Mouse (Mus musculus): ENCODE measurements at regions not wholly inside any gene's neighbourhood (a gene's known extent, or its start where the extent isn't known, plus 50 kb on each side); places are given as distances from the start of the nearest gene placed in this dataset.

DNA sequence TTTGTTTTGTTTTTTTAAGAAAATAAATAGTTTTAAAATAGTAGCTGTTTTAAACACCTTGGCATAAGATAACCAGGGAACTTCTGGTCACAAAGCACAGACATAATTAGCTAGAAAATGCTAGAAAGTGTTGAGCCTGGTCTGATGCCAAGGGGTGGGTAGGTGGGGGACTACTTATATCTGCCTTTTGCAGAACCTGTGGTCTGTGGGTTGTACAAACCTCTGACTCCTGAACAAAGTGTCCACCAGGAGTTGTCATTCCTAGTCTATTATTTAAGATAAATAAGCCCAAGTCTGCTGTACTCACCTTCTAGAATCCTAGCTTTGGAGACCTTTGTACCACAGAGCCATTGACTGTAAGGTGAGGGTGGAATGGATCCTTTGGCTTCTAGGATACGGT, 191.9 kb upstream of the Ccdc122 start:
- TF ChIP-seq POLR2A (IDR thresholded peaks at IDR 0.05; ENCODE audit: borderline replicate concordance, low read depth, low read length) (no peak), CTCF (IDR thresholded peaks at IDR 0.05; ENCODE audit: low read depth, low read length) (no peak)
- no peaks in the 10 kb centered on the region for H3K4me1 ChIP-seq (ENCODE audit: control insufficient read depth, insufficient read depth, low read length)
- H3K27ac ChIP-seq (ENCODE audit: insufficient read depth, low read depth, low read length) = no peak overlapping the region
- H3K4me3 ChIP-seq (ENCODE audit: insufficient read depth, low read length) = no peak overlapping the region

DNA sequence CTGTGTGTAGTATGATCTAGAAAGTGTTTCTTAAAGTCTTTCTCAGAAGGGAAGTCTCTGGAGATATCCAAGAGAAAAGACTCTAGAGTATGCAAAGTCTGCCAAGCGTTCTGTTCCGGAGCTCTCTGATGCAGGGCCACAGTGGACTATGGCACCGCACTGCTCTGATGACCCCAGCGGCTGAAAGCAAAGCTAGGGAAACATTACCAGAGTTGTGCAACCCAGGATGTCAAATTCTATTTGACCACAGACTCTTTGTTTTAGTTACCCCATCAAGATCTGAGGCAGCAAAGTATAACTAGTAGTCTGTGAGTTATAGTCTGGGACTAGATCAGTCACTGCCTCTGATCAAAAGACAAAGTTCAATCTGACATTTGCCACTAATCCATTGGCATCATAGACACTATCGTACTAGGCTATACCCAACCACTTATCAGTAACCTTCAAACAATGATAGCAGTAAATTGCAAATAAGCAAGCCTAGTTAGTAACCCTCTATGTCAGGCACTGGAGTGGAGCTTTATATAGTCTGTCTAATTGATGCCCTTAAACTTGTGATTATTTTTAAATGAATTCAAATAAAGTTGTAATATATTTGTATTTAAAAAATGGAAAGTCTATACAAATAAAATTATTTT, 198.9 kb upstream of the Ccdc122 start:
- Histone ChIP-seq H3K4me3 (ENCODE audit: insufficient read depth, low read length) (no peak overlapping the region), H3K27ac (ENCODE audit: insufficient read depth, low read depth, low read length) (no peak overlapping the region)
- TF ChIP-seq CTCF (IDR thresholded peaks at IDR 0.05; ENCODE audit: low read depth, low read length) = no peak
- TF ChIP-seq POLR2A (IDR thresholded peaks at IDR 0.05; ENCODE audit: borderline replicate concordance, low read depth, low read length) = no peak

DNA sequence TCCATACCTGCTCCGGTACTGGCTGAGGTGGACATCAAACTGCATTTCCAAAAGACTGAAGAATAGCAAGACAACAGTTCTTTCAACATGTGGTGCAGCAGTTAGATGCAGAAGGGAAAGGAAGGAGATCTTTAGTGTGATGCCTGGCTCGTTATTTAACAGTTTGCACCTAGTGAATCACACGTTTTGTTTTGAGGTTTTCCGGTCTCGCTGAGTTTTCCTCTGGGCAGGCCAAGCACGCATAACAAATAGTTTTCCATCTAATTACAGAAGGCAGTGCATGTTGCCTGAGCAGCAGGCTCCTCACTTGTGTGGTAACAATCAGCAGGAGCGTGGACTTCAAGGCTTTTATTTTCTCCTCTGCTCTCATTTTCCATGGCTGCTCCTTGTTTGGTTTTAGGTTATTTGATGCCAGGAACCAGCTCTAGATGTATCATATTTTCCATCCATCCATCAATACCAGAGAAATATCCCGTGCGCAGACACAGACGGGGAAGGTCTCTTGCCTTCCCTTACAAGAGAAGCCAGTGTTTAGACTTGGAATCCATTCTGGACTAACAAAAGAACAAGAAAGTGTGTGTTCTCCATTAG, 199.6 kb upstream of the Ccdc122 start:
- no peak overlapping the region for H3K27ac ChIP-seq (ENCODE audit: insufficient read depth, low read depth, low read length)
- peaks cover 4% of the 10 kb centered on the region; the same call in 1 of the 2 replicates for H3K4me1 ChIP-seq (ENCODE audit: control insufficient read depth, insufficient read depth, low read length)
- TF ChIP-seq POLR2A (IDR thresholded peaks at IDR 0.05; ENCODE audit: borderline replicate concordance, low read depth, low read length) = no peak
- TF ChIP-seq CTCF (IDR thresholded peaks at IDR 0.05; ENCODE audit: low read depth, low read length) = no peak
- H3K4me3 ChIP-seq (ENCODE audit: insufficient read depth, low read length) = no peak overlapping the region

More for the DNA sequence above, 198.9 kb upstream of the Ccdc122 start:
- H3K4me1 ChIP-seq (ENCODE audit: control insufficient read depth, insufficient read depth, low read length) = peaks cover 4% of the 10 kb centered on the region; the same call in 1 of the 2 replicates

DNA sequence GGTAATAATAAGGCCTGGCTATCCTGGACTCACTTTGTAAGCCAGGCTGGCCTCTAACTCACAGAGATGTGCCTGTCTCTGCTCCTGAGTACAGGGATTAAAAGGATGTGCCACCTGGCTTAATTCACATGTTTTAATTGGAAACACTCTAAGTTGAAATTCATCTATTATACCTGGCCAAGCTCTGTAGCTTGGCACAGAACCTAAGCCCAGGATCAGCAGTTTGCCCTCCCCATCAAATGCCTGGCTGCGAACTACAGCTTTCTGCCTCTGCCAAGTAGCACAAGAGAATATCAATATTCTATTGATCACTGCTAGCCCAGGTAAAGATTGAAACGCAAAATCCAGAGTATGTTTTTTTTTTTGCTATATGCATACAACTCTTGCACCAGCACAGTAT, 200.3 kb upstream of the Ccdc122 start:
- no peak overlapping the region for H3K27ac ChIP-seq (ENCODE audit: insufficient read depth, low read depth, low read length)
- no peak for TF ChIP-seq CTCF (IDR thresholded peaks at IDR 0.05; ENCODE audit: low read depth, low read length)
- no peak for TF ChIP-seq POLR2A (IDR thresholded peaks at IDR 0.05; ENCODE audit: borderline replicate concordance, low read depth, low read length)

DNA sequence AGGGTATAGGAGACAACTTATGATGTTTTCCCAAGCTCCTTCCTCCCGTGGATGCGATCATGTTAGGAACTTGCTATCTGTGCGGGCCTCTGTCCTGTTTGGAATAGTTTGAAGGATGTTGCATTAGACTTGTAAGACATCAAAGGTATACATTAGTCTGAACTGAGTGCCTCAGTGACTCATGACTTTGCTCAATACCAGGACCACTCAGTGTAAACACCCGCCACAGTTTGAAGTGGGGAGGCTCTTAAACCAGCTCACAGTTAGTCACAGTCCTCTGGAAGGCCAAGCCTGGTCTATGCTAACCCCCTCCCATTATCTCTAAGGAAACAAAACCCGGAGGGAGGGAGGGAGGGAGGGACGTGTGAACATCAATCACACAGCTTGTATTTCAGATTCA, 202.5 kb upstream of the Ccdc122 start:
- no peak for TF ChIP-seq POLR2A (IDR thresholded peaks at IDR 0.05; ENCODE audit: borderline replicate concordance, low read depth, low read length)
- Histone ChIP-seq H3K27ac (ENCODE audit: insufficient read depth, low read depth, low read length) (no peak overlapping the region), H3K4me1 (ENCODE audit: control insufficient read depth, insufficient read depth, low read length) (peaks cover 4% of the 10 kb centered on the region; the same call in 1 of the 2 replicates), H3K4me3 (ENCODE audit: insufficient read depth, low read length) (no peak overlapping the region)

More for the DNA sequence above, 200.3 kb upstream of the Ccdc122 start:
- Histone ChIP-seq H3K4me1 (ENCODE audit: control insufficient read depth, insufficient read depth, low read length) (peaks cover 4% of the 10 kb centered on the region; the same call in 1 of the 2 replicates), H3K4me3 (ENCODE audit: insufficient read depth, low read length) (no peak overlapping the region)

DNA sequence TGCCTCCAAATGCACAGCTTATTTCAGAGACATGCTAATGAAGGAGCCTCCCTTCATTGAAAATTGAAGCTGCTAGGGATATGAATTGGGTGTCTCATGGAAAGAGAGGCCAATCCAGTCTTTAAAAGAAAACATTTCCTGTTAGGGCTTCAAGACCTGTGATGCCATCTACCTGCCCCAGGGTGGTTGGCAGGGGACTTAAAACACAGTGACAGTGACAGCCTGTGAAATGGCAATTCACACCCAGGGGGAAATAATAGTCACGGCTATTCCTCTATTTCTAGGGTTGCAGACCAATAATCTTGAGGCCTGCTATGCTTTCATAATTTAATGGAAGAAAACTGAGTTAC, 207.4 kb upstream of the Ccdc122 start:
- Histone ChIP-seq H3K27ac (ENCODE audit: insufficient read depth, low read depth, low read length) (no peak overlapping the region), H3K4me1 (ENCODE audit: control insufficient read depth, insufficient read depth, low read length) (no peaks in the 10 kb centered on the region), H3K4me3 (ENCODE audit: insufficient read depth, low read length) (no peak overlapping the region)
- TF ChIP-seq POLR2A (IDR thresholded peaks at IDR 0.05; ENCODE audit: borderline replicate concordance, low read depth, low read length) (no peak), CTCF (IDR thresholded peaks at IDR 0.05; ENCODE audit: low read depth, low read length) (no peak)

DNA sequence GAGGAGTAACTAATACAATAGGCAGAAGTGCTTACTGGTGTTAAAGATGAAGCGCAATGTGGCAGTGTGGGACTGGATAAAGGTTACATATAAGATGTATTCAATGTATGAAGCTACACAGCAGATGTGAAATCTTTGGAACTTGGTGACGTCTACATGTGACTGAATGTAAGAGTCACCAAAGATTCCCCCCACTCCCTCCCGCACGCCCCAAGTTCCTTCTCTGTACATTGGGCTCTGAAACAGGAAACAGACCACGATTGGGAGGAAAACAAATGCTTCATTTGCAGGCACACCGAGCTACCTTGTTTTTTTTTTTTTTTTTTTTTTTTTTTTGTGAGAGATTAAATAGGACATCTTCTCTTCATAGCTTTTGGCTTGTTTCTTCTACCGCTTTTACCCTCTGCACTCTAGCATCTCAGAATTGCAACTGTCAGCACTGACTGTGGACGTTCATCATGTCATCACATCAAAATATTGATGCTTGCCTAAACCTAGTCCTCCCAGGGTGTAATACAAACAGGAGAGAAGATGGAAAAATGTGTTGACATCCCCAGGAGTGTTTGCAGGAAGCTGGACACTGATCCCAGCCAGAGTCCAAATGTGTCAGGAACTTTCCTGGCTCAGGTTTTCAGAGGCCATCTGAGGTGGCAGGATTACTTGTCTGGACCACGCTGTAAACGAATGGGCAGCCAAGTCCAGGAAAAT, 208.0 kb upstream of the Ccdc122 start:
- Histone ChIP-seq H3K27ac (ENCODE audit: insufficient read depth, low read depth, low read length) (no peak overlapping the region), H3K4me3 (ENCODE audit: insufficient read depth, low read length) (no peak overlapping the region), H3K4me1 (ENCODE audit: control insufficient read depth, insufficient read depth, low read length) (no peaks in the 10 kb centered on the region)
- TF ChIP-seq CTCF (IDR thresholded peaks at IDR 0.05; ENCODE audit: low read depth, low read length) (no peak), POLR2A (IDR thresholded peaks at IDR 0.05; ENCODE audit: borderline replicate concordance, low read depth, low read length) (no peak)

DNA sequence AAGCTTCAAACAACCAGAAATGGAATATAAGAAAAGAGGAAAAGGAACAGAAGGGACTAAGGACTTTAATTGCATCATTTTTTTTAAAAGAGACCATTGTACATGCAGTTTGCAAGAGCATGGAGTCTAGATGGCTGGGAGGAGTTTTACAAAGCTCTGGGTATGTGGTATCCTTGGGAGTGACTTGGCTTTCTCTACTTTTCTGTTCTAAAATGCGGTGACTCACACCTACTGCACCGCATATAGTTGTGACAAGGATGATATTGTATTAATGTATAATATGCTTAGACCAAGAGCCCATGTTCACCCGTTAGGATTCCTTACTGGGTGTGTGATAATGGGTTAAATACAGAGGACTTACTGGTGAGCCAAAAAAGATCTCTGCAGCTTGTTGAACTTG, 212.5 kb upstream of the Ccdc122 start:
- TF ChIP-seq POLR2A (IDR thresholded peaks at IDR 0.05; ENCODE audit: borderline replicate concordance, low read depth, low read length) (no peak), CTCF (IDR thresholded peaks at IDR 0.05; ENCODE audit: low read depth, low read length) (no peak)

DNA sequence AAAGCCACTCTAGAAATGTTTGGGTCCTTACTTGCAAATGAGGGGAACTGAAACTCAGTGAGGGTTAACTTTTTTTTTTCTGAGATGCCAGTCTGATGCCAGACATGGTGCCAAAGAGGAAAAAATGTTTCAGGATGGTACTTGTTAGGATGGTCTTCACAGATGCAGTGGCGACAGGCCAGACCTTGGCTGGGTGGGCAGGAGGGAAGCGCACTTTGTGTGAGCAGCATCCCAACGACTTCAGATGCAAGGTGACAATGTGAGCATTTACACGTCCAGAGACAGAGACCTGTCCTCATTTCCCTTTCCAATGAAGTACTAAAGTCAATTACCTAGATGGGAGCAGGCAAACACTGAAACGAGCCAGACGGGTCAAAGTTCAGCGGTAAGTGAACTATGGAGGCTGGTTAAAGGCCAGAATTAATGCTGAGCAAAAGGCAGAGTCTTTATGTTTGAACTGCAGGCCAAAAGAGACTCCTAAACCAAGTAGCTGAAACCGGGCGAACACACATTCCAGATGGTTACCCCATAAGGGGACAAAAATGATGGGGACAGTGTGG, 213.7 kb upstream of the Ccdc122 start:
- Histone ChIP-seq H3K4me3 (ENCODE audit: insufficient read depth, low read length) (no peak overlapping the region), H3K4me1 (ENCODE audit: control insufficient read depth, insufficient read depth, low read length) (no peaks in the 10 kb centered on the region), H3K27ac (ENCODE audit: insufficient read depth, low read depth, low read length) (no peak overlapping the region)
- TF ChIP-seq CTCF (IDR thresholded peaks at IDR 0.05; ENCODE audit: low read depth, low read length) (no peak), POLR2A (IDR thresholded peaks at IDR 0.05; ENCODE audit: borderline replicate concordance, low read depth, low read length) (no peak)

More for the DNA sequence above, 212.5 kb upstream of the Ccdc122 start:
- Histone ChIP-seq H3K4me3 (ENCODE audit: insufficient read depth, low read length) (no peak overlapping the region), H3K4me1 (ENCODE audit: control insufficient read depth, insufficient read depth, low read length) (no peaks in the 10 kb centered on the region), H3K27ac (ENCODE audit: insufficient read depth, low read depth, low read length) (no peak overlapping the region)

DNA sequence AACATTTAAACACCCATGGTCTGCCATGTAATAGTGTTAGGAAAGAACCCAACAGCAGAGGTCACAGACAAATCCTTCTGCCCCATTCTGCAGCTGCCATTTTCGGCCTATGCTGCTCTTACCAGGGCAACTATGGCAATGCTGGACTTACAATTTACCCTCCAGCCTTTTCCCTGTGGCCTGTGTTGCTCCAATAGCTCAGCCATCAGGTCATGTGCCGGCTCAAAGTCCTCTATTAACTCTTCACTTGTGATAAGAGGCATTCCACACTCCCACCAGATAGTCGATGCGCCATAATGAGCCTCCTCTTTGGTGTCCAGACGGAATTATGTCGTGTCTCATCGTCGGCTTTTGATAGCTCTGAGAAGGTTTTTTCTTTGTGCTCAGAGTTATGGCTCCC, 214.7 kb upstream of the Ccdc122 start:
- TF ChIP-seq CTCF (IDR thresholded peaks at IDR 0.05; ENCODE audit: low read depth, low read length) (no peak), POLR2A (IDR thresholded peaks at IDR 0.05; ENCODE audit: borderline replicate concordance, low read depth, low read length) (no peak)
- H3K4me1 ChIP-seq (ENCODE audit: control insufficient read depth, insufficient read depth, low read length) = no peaks in the 10 kb centered on the region
- H3K4me3 ChIP-seq (ENCODE audit: insufficient read depth, low read length) = no peak overlapping the region
- H3K27ac ChIP-seq (ENCODE audit: insufficient read depth, low read depth, low read length) = no peak overlapping the region

All from bone marrow macrophage, adult 2 months (primary cell).